Mouse (Mus musculus) hindbrain, embryonic 15.5 days (tissue): Measurements from ENCODE around the gene Dmrt1. TPM values are rescaled to one million over a fixed set of nuclear protein-coding genes. Genes with fewer than 3 reads are reported as not detected.

Experiments
- ATAC-seq: fragments of 200-750 bp; cut with Nextera tagmentation; 2 replicates; pipeline ENCODE4 v1.8.0; 2017; ENCODE audit warnings: low read depth, moderate number of reproducible peaks, moderate TSS enrichment; ENCODE audit not compliant: low FRiP score
- H3K27ac ChIP-seq: fragments of 300-500 bp; sonication (generic); replicated peaks from 2 replicates; pipeline ENCODE4 v1.5.1; 2015; ENCODE audit warnings: mild to moderate bottlenecking, inconsistent platforms
- H3K27me3 ChIP-seq: fragments of 300-500 bp; sonication (generic); 2 replicates; pipeline ENCODE4 v1.6.1; 2015; ENCODE audit warnings: control low read depth, inconsistent platforms
- H3K36me3 ChIP-seq: fragments of 300-500 bp; sonication (generic); 2 replicates; pipeline ENCODE4 v1.6.1; 2015; ENCODE audit warnings: control low read depth, inconsistent platforms
- H3K4me1 ChIP-seq: fragments of 300-500 bp; sonication (generic); replicated peaks from 2 replicates; pipeline ENCODE4 v1.6.1; 2015; ENCODE audit warnings: control low read depth, inconsistent platforms
- H3K4me2 ChIP-seq: fragments of 300-500 bp; sonication (generic); 2 replicates; pipeline ENCODE4 v1.6.1; 2015; ENCODE audit warnings: moderate library complexity, mild to moderate bottlenecking, inconsistent platforms
- H3K4me3 ChIP-seq: fragments of 300-500 bp; sonication (generic); 2 replicates; pipeline ENCODE4 v1.5.1; 2015; ENCODE audit warnings: mild to moderate bottlenecking, inconsistent platforms
- H3K9ac ChIP-seq: fragments of 300-500 bp; sonication (generic); 2 replicates; pipeline ENCODE4 v1.6.1; 2015; ENCODE audit warnings: inconsistent platforms
- H3K9me3 ChIP-seq: fragments of 300-500 bp; sonication (generic); 2 replicates; pipeline ENCODE4 v1.6.1; 2016; ENCODE audit warnings: control low read depth, inconsistent platforms
- WGBS: fragments of 180-500 bp; shearing (Covaris S2); methylation state at CpG from one replicate; pipeline ENCODE4 v1.1.7; 2015; 5-methylcytosine and 5-hydroxymethylcytosine counted together
- polyA plus RNA-seq: library from polyadenylated mRNA; unstranded; fragments of >200 nt; fragmentation: Nextera tagmentation; extraction: Ambion mirVana; gene quantifications from 2 replicates; pipeline ENCODE4 v1.2.1, GENCODE M21; 2015

Dmrt1 gene
- polyA plus RNA-seq, 1 experiment from 2014 or later = not detected

- WGBS = under 1% methylated on average over 42 of the region's 42 CpGs
- peaks cover 87% of the 10 kb centered on the region for H3K27me3 ChIP-seq
- no peaks in the 10 kb centered on the region for H3K9me3 ChIP-seq
- ATAC-seq = no peak
- peak overlapping the region; percentile 16 for H3K4me3 ChIP-seq
- H3K4me1 ChIP-seq = peaks cover 16% of the 10 kb centered on the region
- H3K36me3 ChIP-seq = no peaks in the 10 kb centered on the region
- no peak overlapping the region for H3K27ac ChIP-seq
- H3K4me2 ChIP-seq = peak overlapping the region; percentile 48
- H3K9ac ChIP-seq = no peak overlapping the region
Measured at GRCm38 (mm10) chr19:25611116-25611515, 105.7 kb downstream of the Dmrt1 start.

GRCm38 (mm10) chr19:25611876-25612805 lies 106.7 kb downstream of the Dmrt1 start:
- Histone ChIP-seq H3K4me1 (peaks cover 15% of the 10 kb centered on the region), H3K9ac (no peak overlapping the region), H3K36me3 (no peaks in the 10 kb centered on the region), H3K4me2 (no peak overlapping the region), H3K9me3 (no peaks in the 10 kb centered on the region), H3K4me3 (no peak overlapping the region), H3K27me3 (peaks cover 89% of the 10 kb centered on the region), H3K27ac (no peak overlapping the region)
- WGBS = 3% methylated on average over 16 of the region's 16 CpGs
- ATAC-seq = no peak

- Histone ChIP-seq H3K9me3 (no peaks in the 10 kb centered on the region), H3K27me3 (peaks cover 89% of the 10 kb centered on the region), H3K9ac (no peak overlapping the region), H3K4me3 (no peak overlapping the region), H3K4me1 (peaks cover 15% of the 10 kb centered on the region), H3K27ac (no peak overlapping the region), H3K4me2 (no peak overlapping the region), H3K36me3 (no peaks in the 10 kb centered on the region)
- 2% methylated on average over 6 of the region's 6 CpGs for WGBS
- no peak for ATAC-seq
Measured at GRCm38 (mm10) chr19:25612806-25613295, 107.4 kb downstream of the Dmrt1 start.

GRCm38 (mm10) chr19:25613476-25614300 lies 108.3 kb downstream of the Dmrt1 start:
- Histone ChIP-seq H3K9me3 (no peaks in the 10 kb centered on the region), H3K4me1 (peaks cover 15% of the 10 kb centered on the region), H3K27ac (no peak overlapping the region), H3K4me2 (no peak overlapping the region), H3K4me3 (no peak overlapping the region), H3K9ac (no peak overlapping the region), H3K27me3 (peaks cover 89% of the 10 kb centered on the region), H3K36me3 (no peaks in the 10 kb centered on the region)
- ATAC-seq = no peak
- WGBS = 7% methylated on average over 13 of the region's 13 CpGs

GRCm38 (mm10) chr19:25615889-25616288 lies 110.5 kb downstream of the Dmrt1 start:
- Histone ChIP-seq H3K27me3 (peaks cover 97% of the 10 kb centered on the region), H3K9me3 (no peaks in the 10 kb centered on the region), H3K36me3 (no peaks in the 10 kb centered on the region), H3K4me3 (no peak overlapping the region), H3K27ac (no peak overlapping the region), H3K4me1 (peaks cover 4% of the 10 kb centered on the region), H3K9ac (no peak overlapping the region), H3K4me2 (no peak overlapping the region)
- WGBS = 24% methylated on average over 6 of the region's 6 CpGs
- ATAC-seq = no peak

GRCm38 (mm10) chr19:25622291-25623251 lies 117.2 kb downstream of the Dmrt1 start:
- H3K36me3 ChIP-seq = no peaks in the 10 kb centered on the region
- H3K9me3 ChIP-seq = no peaks in the 10 kb centered on the region
- H3K27ac ChIP-seq = no peak overlapping the region
- peaks cover 88% of the 10 kb centered on the region for H3K27me3 ChIP-seq
- no peak overlapping the region for H3K9ac ChIP-seq
- H3K4me3 ChIP-seq = peak overlapping the region; percentile 24
- WGBS = 29% methylated on average over 54 of the region's 54 CpGs
- H3K4me2 ChIP-seq = peak overlapping the region; percentile 50
- peak; percentile 65; the same call in 1 of the 2 replicates for ATAC-seq
- peaks cover 6% of the 10 kb centered on the region; the same call in 1 of the 2 replicates for H3K4me1 ChIP-seq

GRCm38 (mm10) chr19:25628490-25628889 lies 123.1 kb downstream of the Dmrt1 start:
- Histone ChIP-seq H3K9ac (no peak overlapping the region), H3K4me3 (no peak overlapping the region), H3K9me3 (no peaks in the 10 kb centered on the region), H3K4me2 (no peak overlapping the region), H3K4me1 (no peaks in the 10 kb centered on the region), H3K27ac (no peak overlapping the region), H3K36me3 (no peaks in the 10 kb centered on the region), H3K27me3 (peaks cover 38% of the 10 kb centered on the region)
- WGBS = 12% methylated on average over 9 of the region's 9 CpGs
- no peak for ATAC-seq

- 0 out of 2 replicates have a peak, but pooled peaks cover 3% of the 10 kb centered on the region for H3K4me1 ChIP-seq
- H3K27me3 ChIP-seq = 0 out of 2 replicates have a peak, but pooled peaks cover 2% of the 10 kb centered on the region
- ATAC-seq = no peak
- H3K9ac ChIP-seq = no peak overlapping the region
- H3K4me2 ChIP-seq = peak overlapping the region; percentile 64; the same call in 1 of the 2 replicates
- H3K27ac ChIP-seq = no peak overlapping the region
- H3K4me3 ChIP-seq = no peak overlapping the region
- WGBS = 91% methylated on average over 5 of the region's 5 CpGs
- H3K36me3 ChIP-seq = no peaks in the 10 kb centered on the region
- H3K9me3 ChIP-seq = no peaks in the 10 kb centered on the region
Measured at GRCm38 (mm10) chr19:25635119-25635518, 129.7 kb downstream of the Dmrt1 start.

- Histone ChIP-seq H3K36me3 (no peaks in the 10 kb centered on the region), H3K9me3 (no peaks in the 10 kb centered on the region), H3K27ac (no peak overlapping the region), H3K4me3 (peak overlapping the region; percentile 41), H3K27me3 (0 out of 2 replicates have a peak, but pooled peaks cover 2% of the 10 kb centered on the region), H3K4me2 (peak overlapping the region; percentile 64), H3K4me1 (0 out of 2 replicates have a peak, but pooled peaks cover 3% of the 10 kb centered on the region), H3K9ac (peak overlapping the region; percentile 42)
- peak; percentile 87 for ATAC-seq
- 9% methylated on average over 22 of the region's 22 CpGs for WGBS
Measured at GRCm38 (mm10) chr19:25635622-25636244, 130.3 kb downstream of the Dmrt1 start.

- no peak overlapping the region for H3K4me2 ChIP-seq
- H3K36me3 ChIP-seq = no peaks in the 10 kb centered on the region
- WGBS = 76% methylated on average over 11 of the region's 11 CpGs
- H3K9me3 ChIP-seq = no peaks in the 10 kb centered on the region
- no peak for ATAC-seq
- no peak overlapping the region for H3K27ac ChIP-seq
- H3K4me3 ChIP-seq = no peak overlapping the region
- 0 out of 2 replicates have a peak, but pooled peaks cover 3% of the 10 kb centered on the region for H3K4me1 ChIP-seq
- H3K9ac ChIP-seq = no peak overlapping the region
- H3K27me3 ChIP-seq = 0 out of 2 replicates have a peak, but pooled peaks cover 2% of the 10 kb centered on the region
Measured at GRCm38 (mm10) chr19:25638766-25639361, 133.4 kb downstream of the Dmrt1 start.
